Mouse (Mus musculus): ENCODE results near the gene Xlr4b. TPM values are rescaled to one million over a fixed set of nuclear protein-coding genes. Genes with fewer than 3 reads are reported as not detected.
"Not testable (repeated sequence)": the region's sequence is repeated elsewhere in the genome, so short reads cannot be mapped to it uniquely, and the experiment has no call there.

Gene Xlr4b
- total RNA-seq (2021): not detected
- long read RNA-seq, experiment 1: 0 reads
- long read RNA-seq, experiment 2: 0 reads

- DNase-seq (ENCODE audit: low spot score): not testable (repeated sequence)
Measured at GRCm38 (mm10) chrX:73213819-73214564, at the start of gene Xlr4b. Gene Xlr4b, plus strand, starts transcription at chrX:73214333.

DNA sequence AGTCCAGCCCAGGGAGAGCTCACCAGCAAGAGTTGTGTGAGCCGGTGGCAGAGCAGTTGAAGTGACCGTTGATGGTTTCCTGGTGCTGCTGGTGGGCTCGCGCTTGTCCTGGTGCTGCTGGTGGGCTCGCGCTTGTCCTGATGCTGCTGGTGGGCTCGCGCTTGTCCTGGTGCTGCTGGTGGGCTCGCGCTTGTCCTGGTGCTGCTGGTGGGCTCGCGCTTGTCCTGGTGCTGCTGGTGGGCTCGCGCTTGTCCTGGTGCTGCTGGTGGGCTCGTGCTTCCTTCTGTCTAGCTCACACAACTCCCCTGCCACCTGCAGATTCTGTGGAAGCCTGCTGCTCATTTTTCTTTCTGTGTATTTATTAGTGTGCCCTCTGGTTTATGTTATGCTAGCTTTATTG lies 37.2 kb upstream of the Xlr4b start, which contains the start of gene Spin2d:
Gene Spin2d (minus strand): TSS at position 101 of the 400 bp plus-strand sequence.
- DNase-seq (ENCODE audit: low spot score): not testable (repeated sequence)

GRCm38 (mm10) chrX:73191934-73192333 lies 22.2 kb upstream of the Xlr4b start, which contains the start of gene Xlr3b:
Gene Xlr3b, plus strand, starts transcription at chrX:73192207.
- DNase-seq (ENCODE audit: low spot score): peak; percentile 1

- DNase-seq (ENCODE audit: low spot score): no peak
Measured at GRCm38 (mm10) chrX:73225365-73225764, 11.2 kb downstream of the Xlr4b start.

DNA sequence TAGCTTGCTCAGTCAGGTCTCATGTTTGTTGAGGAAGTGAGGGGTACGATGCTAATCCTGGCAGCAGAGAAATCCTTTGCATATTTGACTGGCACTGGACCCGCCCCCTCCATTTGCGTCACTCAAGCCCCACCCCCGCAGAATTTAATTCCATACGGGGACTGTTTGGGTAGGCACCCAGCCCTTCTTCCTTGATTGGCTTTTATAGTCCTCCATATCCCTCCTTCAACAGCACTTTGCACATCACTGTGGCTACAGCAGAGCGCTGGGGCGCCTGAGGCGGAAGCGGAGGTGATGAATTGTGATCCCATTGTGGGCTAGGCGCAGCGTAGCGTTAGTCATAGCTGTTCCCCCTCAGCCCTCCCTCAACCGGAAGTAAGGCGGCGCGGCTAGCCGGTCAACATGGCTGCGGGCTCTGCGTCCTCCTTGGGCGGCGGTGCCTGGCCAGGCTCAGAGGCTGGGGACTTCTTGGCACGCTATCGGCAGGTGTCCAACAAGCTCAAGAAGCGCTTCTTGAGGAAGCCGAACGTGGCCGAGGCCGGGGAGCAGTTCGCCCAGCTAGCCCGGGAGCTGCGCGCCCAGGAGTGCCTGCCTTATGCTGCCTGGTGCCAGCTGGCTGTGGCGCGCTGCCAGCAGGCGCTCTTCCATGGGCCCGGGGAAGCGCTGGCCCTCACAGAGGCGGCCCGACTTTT lies 13.9 kb downstream of the Xlr4b start, which contains the start of gene F8a:
Gene F8a (plus strand): TSS at position 378 of the 692 bp plus-strand sequence.
- peak; percentile 71 for DNase-seq (ENCODE audit: low spot score)

DNA sequence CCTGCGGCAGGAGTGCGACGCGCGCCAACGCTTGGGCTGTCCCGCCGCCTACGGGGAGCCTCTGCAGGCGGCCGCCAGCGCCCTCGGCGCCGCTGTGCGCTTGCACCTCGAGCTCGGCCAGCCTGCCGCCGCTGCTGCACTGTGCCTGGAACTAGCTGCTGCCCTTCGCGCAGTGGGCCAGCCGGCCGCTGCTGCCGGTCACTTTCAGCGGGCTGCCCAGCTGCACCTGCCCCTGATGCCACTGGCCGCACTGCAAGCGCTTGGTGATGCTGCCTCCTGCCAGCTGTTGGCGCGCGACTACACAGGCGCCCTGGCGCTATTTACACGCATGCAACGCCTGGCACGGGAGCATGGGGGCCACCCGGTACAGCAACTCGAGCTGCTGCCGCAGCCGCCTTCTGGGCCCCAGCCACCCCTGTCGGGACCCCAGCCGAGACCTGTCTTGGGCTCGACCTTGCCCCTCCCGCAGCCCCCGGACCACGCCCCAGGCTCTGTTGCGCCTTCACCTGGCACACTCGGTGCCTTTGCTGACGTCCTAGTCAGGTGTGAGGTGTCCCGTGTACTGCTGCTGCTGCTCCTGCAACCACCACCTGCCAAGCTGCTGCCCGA lies 14.6 kb downstream of the Xlr4b start:
- peak; percentile 46 for DNase-seq (ENCODE audit: low spot score)

- DNase-seq (ENCODE audit: low spot score): no peak
Measured at GRCm38 (mm10) chrX:73229288-73229687, 15.2 kb downstream of the Xlr4b start.

DNA sequence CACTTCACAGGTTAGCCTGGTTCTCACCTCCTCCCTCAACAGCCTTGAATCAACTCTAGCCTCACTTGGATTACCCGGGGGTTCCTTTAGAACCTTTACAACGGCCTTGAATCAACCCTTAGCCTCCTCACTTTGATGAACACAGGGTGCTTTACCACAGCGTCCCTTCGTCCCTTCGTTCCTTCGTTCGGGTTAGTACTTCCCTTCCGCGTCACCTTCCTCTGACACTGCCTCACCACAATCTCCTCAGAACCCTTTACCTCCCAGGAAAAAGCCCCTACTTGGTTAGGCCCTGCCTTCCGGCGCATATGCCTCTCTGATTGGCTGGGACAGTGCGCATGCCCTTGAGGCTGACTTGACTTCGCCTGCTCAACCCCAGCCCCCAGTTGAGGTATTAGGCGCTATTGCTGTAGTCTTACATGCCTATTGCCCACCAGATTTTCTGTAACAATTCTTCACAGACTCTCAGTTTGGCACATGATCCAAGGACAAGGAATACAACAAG lies 28.7 kb downstream of the Xlr4b start, which contains the start of gene Xlr4c:
Gene Xlr4c (minus strand): TSS at position 310 of the 505 bp plus-strand sequence.
- not testable (repeated sequence) for DNase-seq (ENCODE audit: low spot score)

DNA sequence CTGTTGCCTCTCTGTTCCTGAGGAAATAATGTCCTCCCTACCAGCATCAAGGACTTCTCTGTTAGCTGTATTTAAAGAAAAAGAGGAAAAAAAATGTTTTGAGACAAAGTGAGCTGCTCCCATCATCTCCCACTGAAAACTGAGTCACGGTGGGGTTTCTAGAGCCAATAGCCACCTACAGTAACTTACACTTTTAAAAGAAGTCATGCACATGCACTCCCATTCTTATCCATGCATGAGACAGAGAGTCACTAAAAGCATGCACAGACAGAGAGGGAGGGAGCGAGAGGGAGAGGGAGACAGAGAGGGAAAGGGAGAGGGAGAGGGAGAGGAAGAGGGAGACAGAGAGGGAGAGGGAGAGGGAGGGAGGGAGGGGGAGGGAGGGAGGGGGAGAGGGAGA lies 48.3 kb downstream of the Xlr4b start:
- not testable (repeated sequence) for DNase-seq (ENCODE audit: low spot score)

GRCm38 (mm10) chrX:73265270-73265669 lies 51.1 kb downstream of the Xlr4b start, which contains the start of gene Xlr3c:
Gene Xlr3c, minus strand, starts transcription at chrX:73265390.
- DNase-seq (ENCODE audit: low spot score): not testable (repeated sequence)

Other genes starting within 250 kb of the Xlr4b start
- 1 to 10 TPM in 1 of 2 experiments, under 1 TPM in 1; 0.53 to 1.3 TPM for gene Zfp185, start 227.0 kb upstream of the Xlr4b start, total RNA-seq (2021)
- under 1 TPM in 1 of 2 experiments, not detected in 1; 0.14 TPM for gene Pnma5, start 177.2 kb upstream of the Xlr4b start, total RNA-seq (2021)
- not detected for gene Pnma3, start 149.5 kb upstream of the Xlr4b start, total RNA-seq (2021)
- not detected for gene Xlr4a, start 131.9 kb upstream of the Xlr4b start, total RNA-seq (2021)
- under 1 TPM; 0.36 to 0.53 TPM for gene Xlr3a, start 117.2 kb upstream of the Xlr4b start, total RNA-seq (2021)
- not detected for gene Gm14685, start 97.3 kb upstream of the Xlr4b start, total RNA-seq (2021)
- not detected for gene Xlr5b, start 65.5 kb upstream of the Xlr4b start, total RNA-seq (2021)
- not detected for gene DXBay18, start 64.9 kb upstream of the Xlr4b start, total RNA-seq (2021)
- gene Spin2d, start 37.3 kb upstream of the Xlr4b start, total RNA-seq (2021): not detected
- gene Xlr3b, start 22.1 kb upstream of the Xlr4b start, total RNA-seq (2021): 1 to 10 TPM; 1.4 to 2.3 TPM
- 1 to 10 TPM; 5.5 to 6.0 TPM for gene F8a, start 14.0 kb downstream of the Xlr4b start, total RNA-seq (2021)
- gene Xlr4c, start 28.8 kb downstream of the Xlr4b start, total RNA-seq (2021): under 1 TPM in 1 of 2 experiments, not detected in 1; 0.18 TPM
- under 1 TPM in 1 of 2 experiments, not detected in 1; 0.80 TPM for gene Xlr3c, start 51.1 kb downstream of the Xlr4b start, total RNA-seq (2021)
- gene Xlr5a, start 78.6 kb downstream of the Xlr4b start, total RNA-seq (2021): not detected
- not detected for gene Xlr5c, start 78.6 kb downstream of the Xlr4b start, total RNA-seq (2021)
- gene Gm45015, start 122.5 kb downstream of the Xlr4b start, total RNA-seq (2021): not detected
- 1 to 10 TPM; 4.1 to 4.5 TPM for gene Zfp275, start 128.3 kb downstream of the Xlr4b start, total RNA-seq (2021)
- gene Gm18336, start 184.4 kb downstream of the Xlr4b start, total RNA-seq (2021): not detected
- gene Zfp92, start 196.8 kb downstream of the Xlr4b start, total RNA-seq (2021): not detected
- gene Trex2, start 221.0 kb downstream of the Xlr4b start, total RNA-seq (2021): not detected
- gene Haus7, start 244.7 kb downstream of the Xlr4b start, total RNA-seq (2021): 10 to 100 TPM in 1 of 2 experiments, 1 to 10 TPM in 1; 9.7 to 12.3 TPM